Mouse (Mus musculus): ENCODE measurements around the gene Col27a1.

DNA sequence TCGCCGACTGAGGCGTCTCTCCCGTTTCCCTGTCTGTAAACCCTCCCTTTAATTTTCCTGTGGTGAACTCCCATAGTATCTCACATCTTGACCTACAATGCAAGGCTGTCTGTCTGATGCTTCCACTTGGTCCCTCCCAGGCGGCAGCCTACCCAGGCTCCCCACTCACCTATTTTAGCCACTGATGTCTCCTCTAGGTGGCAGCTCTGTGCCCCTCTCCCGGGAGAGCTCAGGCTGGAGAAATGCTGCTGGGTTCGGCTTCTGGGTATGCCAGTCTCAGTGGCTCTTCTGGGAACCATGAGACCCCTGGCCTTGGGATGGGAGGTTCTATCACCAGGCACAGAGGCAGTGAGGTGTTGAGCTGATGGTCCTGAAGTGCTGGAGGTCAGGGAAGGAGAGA, 163.7 kb downstream of the Col27a1 start:
- TF ChIP-seq POLR2A (IDR thresholded peaks at IDR 0.05; ENCODE audit: insufficient read length, low read depth) (no peak), MYOG (IDR thresholded peaks at IDR 0.05; ENCODE audit: control insufficient read depth in 1 of 3, insufficient read depth in 1 of 3, insufficient read length in 2 of 3, low read depth in 2 of 3) (no peak), MAX (IDR thresholded peaks at IDR 0.05; ENCODE audit: low read depth) (no peak), POLR2AphosphoS2 (IDR thresholded peaks at IDR 0.05; ENCODE audit: insufficient read length, low read depth) (no peak), E2F4 (IDR thresholded peaks at IDR 0.05; ENCODE audit: insufficient read depth) (no peak)
